Mouse (Mus musculus) intestine, postnatal 0 days (tissue): ENCODE measurements at regions not wholly inside any gene's neighbourhood (a gene's known extent, or its start where the extent isn't known, plus 50 kb on each side); places are given as distances from the start of the nearest gene placed in this dataset.

Experiments used
- ATAC-seq: fragments of 200-750 bp; cut with Nextera tagmentation; 2 replicates; pipeline ENCODE4 v1.8.0; 2017; ENCODE audit warnings: mild to moderate bottlenecking, moderate TSS enrichment, moderate library complexity
- H3K27ac ChIP-seq: fragments of 300-500 bp; sonication (generic); 2 replicates; pipeline ENCODE4 v1.5.1; 2014; ENCODE audit warnings: mild to moderate bottlenecking, low read depth, low read length, moderate library complexity
- H3K27me3 ChIP-seq: fragments of 300-500 bp; sonication (generic); replicated peaks from 2 replicates; pipeline ENCODE4 v1.6.1; 2014; ENCODE audit warnings: low read length, mixed read lengths; ENCODE audit not compliant: control insufficient read depth, insufficient read depth
- H3K36me3 ChIP-seq: fragments of 300-500 bp; sonication (generic); 2 replicates; pipeline ENCODE4 v1.6.1; 2014; ENCODE audit warnings: mild to moderate bottlenecking, moderate library complexity; ENCODE audit not compliant: control insufficient read depth, insufficient read depth
- H3K4me1 ChIP-seq: fragments of 300-500 bp; sonication (generic); replicated peaks from 2 replicates; pipeline ENCODE4 v1.6.1; 2014; ENCODE audit warnings: antibody characterized with exemption, low read length, mixed read lengths; ENCODE audit not compliant: control insufficient read depth, insufficient read depth
- H3K4me2 ChIP-seq: fragments of 300-500 bp; sonication (generic); replicated peaks from 2 replicates; pipeline ENCODE4 v1.6.1; 2014; ENCODE audit warnings: low read depth, mild to moderate bottlenecking, moderate library complexity
- H3K4me3 ChIP-seq: fragments of 300-500 bp; sonication (generic); 2 replicates; pipeline ENCODE4 v1.5.1; 2014; ENCODE audit warnings: low read depth, low read length
- H3K9ac ChIP-seq: fragments of 300-500 bp; sonication (generic); 2 replicates; pipeline ENCODE4 v1.6.1; 2014; ENCODE audit warnings: mild to moderate bottlenecking, low read depth, low read length
- H3K9me3 ChIP-seq: fragments of 300-500 bp; sonication (generic); 2 replicates; pipeline ENCODE4 v1.6.1; 2016; ENCODE audit warnings: mixed run types; ENCODE audit not compliant: control insufficient read depth
- CTCF ChIP-seq: sonication (generic); IDR thresholded peaks from 2 replicates; pipeline ENCODE4 v1.5.1; 2016; ENCODE audit warnings: low read depth, mild to moderate bottlenecking, control low read depth, antibody characterized with exemption, moderate library complexity
- WGBS: fragments of 180-500 bp; shearing (Covaris S2); extraction: QIAGEN DNeasy Blood & Tissue Kit; methylation state at CpG from one replicate; pipeline ENCODE4 v1.1.7; 2014; 5-methylcytosine and 5-hydroxymethylcytosine counted together

- Histone ChIP-seq H3K36me3 (no peaks in the 10 kb centered on the region), H3K4me3 (no peak overlapping the region), H3K4me2 (no peak overlapping the region), H3K27me3 (no peaks in the 10 kb centered on the region), H3K27ac (no peak overlapping the region), H3K9me3 (no peaks in the 10 kb centered on the region), H3K9ac (no peak overlapping the region), H3K4me1 (no peaks in the 10 kb centered on the region)
- no peak for TF ChIP-seq CTCF
- no peak for ATAC-seq
- 65% methylated on average over 9 of the region's 9 CpGs for WGBS
These were observed 92.8 kb downstream of the Aipl1 start for GRCm38 (mm10) chr11:71944398-71945097.

GRCm38 (mm10) chr11:71943512-71943911, 93.8 kb downstream of the Aipl1 start:
- TF ChIP-seq CTCF = no peak
- Histone ChIP-seq H3K27ac (no peak overlapping the region), H3K9ac (no peak overlapping the region), H3K27me3 (no peaks in the 10 kb centered on the region), H3K36me3 (no peaks in the 10 kb centered on the region), H3K9me3 (no peaks in the 10 kb centered on the region), H3K4me3 (no peak overlapping the region), H3K4me2 (no peak overlapping the region), H3K4me1 (no peaks in the 10 kb centered on the region)
- WGBS = 36% methylated on average over 3 of the region's 3 CpGs
- no peak for ATAC-seq

- 78% methylated on average over 6 of the region's 6 CpGs for WGBS
- H3K9me3 ChIP-seq = no peaks in the 10 kb centered on the region
These were observed 98.2 kb downstream of the Aipl1 start for GRCm38 (mm10) chr11:71939066-71939465.

DNA sequence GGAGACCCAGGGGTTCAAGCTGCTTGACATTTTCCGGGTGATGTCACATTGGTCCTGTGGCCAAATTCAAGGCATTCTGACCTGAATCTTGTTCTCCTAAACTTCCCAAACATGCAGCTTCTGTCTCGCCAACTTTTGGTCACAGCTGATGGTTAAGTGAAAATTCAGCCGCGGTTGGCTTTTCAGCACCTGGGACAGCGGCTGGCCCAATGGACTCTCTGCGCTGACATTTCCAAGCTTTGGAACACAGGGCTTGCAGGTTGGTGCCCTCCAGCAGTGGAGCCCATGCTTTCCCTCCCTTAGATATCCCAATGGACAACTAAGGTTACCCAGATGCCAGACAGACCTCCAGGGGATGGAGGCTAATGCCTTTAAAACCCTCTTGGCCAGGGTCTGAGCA, 100.2 kb downstream of the Aipl1 start:
- H3K27me3 ChIP-seq = no peaks in the 10 kb centered on the region
- 39% methylated on average over 6 of the region's 6 CpGs for WGBS
- no peaks in the 10 kb centered on the region for H3K36me3 ChIP-seq
- no peak overlapping the region for H3K9ac ChIP-seq
- H3K9me3 ChIP-seq = no peaks in the 10 kb centered on the region
- no peak for ATAC-seq
- no peak overlapping the region for H3K27ac ChIP-seq
- no peaks in the 10 kb centered on the region for H3K4me1 ChIP-seq
- no peak overlapping the region for H3K4me3 ChIP-seq
- no peak for TF ChIP-seq CTCF
- H3K4me2 ChIP-seq = no peak overlapping the region

More at GRCm38 (mm10) chr11:71939066-71939465, 98.2 kb downstream of the Aipl1 start:
- Histone ChIP-seq H3K4me1 (no peaks in the 10 kb centered on the region), H3K9ac (no peak overlapping the region), H3K27ac (no peak overlapping the region), H3K36me3 (no peaks in the 10 kb centered on the region), H3K4me2 (no peak overlapping the region), H3K4me3 (no peak overlapping the region), H3K27me3 (no peaks in the 10 kb centered on the region)
- ATAC-seq = no peak
- TF ChIP-seq CTCF = no peak

DNA sequence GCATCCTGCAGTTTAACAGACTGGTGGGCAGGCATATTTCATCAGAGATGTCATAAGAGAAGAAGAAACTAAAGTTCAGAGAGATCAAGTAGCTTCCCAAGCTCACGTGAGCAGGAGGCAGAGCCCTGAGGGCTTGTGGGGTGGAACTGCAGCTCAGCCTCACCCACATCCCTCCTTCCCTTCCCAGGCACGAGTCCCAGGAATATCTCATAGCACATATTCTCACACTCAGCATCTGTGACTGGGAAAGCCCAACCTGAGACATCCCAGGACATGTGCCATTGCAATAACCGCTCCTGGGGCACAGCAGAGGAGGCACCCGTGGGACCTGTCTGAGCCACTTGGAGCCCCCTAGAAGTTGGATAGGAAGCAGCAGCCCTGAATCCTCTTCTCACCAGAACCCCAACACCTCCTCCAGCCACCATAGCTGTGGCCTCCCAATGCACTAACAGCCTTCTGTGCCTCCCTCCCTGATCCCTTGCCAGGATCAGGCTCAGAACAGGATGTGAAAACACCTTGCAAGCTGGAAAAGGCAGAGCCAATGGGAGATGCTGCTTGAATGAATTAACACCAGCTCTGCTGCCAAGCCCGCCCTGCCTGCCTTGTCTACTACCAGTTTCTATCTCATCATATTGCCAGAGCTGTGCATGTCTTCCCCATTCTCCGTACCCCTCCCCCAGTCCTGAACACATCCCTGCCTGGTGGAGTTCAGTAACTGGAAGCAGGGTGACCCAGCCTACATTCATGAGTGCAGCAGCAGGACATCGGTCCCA, 107.4 kb downstream of the Aipl1 start:
- Histone ChIP-seq H3K4me2 (no peak overlapping the region), H3K27me3 (no peaks in the 10 kb centered on the region), H3K9me3 (no peaks in the 10 kb centered on the region), H3K36me3 (no peaks in the 10 kb centered on the region), H3K27ac (no peak overlapping the region), H3K4me3 (no peak overlapping the region), H3K9ac (no peak overlapping the region), H3K4me1 (no peaks in the 10 kb centered on the region)
- no peak for ATAC-seq
- WGBS = 71% methylated on average over 7 of the region's 7 CpGs
- TF ChIP-seq CTCF = no peak

DNA sequence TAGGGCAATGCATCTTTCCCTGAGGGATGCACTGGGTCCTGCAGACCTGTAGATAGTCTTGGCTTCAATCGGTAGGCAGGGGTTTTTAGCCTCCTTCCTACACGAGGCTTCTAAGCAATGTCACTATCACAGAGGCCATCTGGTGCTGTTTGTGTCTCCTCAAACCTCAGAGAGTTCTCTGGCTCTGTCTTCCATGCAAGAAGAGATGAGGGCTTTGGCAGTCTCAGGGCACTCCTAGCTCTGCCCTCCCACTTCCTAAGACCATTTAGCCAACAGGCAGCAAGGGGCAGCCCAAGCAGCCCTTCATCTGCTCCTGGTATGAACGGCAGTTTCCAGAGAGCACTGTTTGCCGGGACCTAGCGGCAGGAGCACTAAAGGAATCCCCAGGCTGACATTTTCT, 122.6 kb downstream of the Aipl1 start:
- TF ChIP-seq CTCF = no peak
- ATAC-seq = no peak

More for the DNA sequence above, 122.6 kb downstream of the Aipl1 start:
- no peak overlapping the region for H3K4me3 ChIP-seq
- H3K36me3 ChIP-seq = no peaks in the 10 kb centered on the region
- 50% methylated on average over 5 of the region's 5 CpGs for WGBS
- no peak overlapping the region for H3K9ac ChIP-seq
- H3K27ac ChIP-seq = no peak overlapping the region
- no peaks in the 10 kb centered on the region for H3K9me3 ChIP-seq
- H3K27me3 ChIP-seq = no peaks in the 10 kb centered on the region
- no peak overlapping the region for H3K4me2 ChIP-seq
- H3K4me1 ChIP-seq = no peaks in the 10 kb centered on the region
